Mouse (Mus musculus): ENCODE data around the gene Galnt7. TPM values are rescaled to one million over a fixed set of nuclear protein-coding genes. Genes with fewer than 3 reads are reported as not detected.

Galnt7 gene
- polyA plus RNA-seq, 1 experiment, result 4.7 TPM

DNA sequence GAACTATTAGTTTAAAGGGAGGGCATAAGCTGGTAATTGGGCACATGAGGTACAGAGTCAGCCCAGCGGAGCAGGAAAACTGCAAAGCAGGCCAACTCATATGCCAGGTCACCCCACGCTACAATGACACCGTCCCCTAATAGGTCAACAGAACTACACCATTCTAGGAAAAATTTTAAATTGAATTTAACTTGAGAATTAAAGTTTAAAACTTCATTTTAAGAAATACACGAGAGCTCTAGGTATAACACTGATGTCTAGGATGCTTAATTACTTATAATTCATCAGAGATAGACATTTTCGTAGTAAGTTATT, 67.7 kb downstream of the Galnt7 start:
- DNase-seq (ENCODE audit: low read depth), result no peak

DNA sequence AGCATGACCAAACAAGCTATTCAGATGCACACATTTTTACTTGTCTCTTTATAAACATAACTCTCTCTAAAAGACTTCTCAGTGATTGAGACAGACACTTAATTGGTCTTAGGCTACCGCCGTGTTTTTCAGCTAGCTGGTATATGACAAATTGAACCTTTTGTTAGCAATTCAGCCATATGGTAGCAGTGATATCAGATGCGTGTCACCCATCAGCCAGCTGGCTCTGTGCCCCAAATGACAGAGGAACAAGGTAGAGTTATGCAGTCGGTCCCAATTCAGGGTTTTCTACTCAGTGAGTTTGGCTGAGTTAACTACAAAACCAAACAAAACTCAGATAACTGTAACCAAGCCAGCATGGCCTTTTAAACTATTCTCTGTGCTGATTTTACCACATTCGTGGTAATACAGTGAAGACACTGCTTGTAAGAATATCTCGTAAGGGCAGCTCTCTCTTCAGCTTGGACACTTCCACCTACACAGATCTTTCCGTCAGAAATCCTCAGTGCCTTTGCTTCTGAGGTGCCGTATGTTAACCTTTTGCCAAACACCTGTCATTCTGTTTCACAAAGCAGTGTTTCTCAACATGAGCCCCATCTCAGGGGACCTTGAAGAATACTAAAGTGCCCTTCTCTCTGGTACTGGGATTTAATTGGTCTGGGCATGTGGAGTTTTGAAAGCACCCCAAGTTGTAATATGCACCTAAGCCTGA, 68.3 kb downstream of the Galnt7 start:
- no peak for DNase-seq (ENCODE audit: low read depth)

DNA sequence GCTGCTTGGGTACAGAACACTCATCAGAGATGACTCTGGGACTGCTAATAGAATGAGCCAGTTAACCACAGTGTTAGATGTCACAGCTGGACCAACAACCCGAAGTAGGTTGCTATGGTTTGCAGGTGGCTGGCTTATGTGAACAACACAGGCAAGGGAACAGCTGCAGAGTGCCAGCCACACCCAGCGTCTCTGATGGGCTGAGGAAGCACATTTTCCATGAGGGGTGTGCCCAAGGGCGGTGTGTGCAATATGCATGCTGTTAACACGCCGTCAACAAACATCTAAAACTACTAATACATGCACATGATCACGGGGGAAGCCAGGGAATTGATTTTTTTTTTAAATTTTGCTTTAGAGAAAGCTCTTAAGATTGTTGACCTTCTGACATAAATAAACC, 73.0 kb downstream of the Galnt7 start:
- no peak for DNase-seq (ENCODE audit: low read depth)

- DNase-seq (ENCODE audit: low read depth), result no peak
These were observed 75.5 kb downstream of the Galnt7 start for GRCm38 (mm10) chr8:57577301-57577700.

DNA sequence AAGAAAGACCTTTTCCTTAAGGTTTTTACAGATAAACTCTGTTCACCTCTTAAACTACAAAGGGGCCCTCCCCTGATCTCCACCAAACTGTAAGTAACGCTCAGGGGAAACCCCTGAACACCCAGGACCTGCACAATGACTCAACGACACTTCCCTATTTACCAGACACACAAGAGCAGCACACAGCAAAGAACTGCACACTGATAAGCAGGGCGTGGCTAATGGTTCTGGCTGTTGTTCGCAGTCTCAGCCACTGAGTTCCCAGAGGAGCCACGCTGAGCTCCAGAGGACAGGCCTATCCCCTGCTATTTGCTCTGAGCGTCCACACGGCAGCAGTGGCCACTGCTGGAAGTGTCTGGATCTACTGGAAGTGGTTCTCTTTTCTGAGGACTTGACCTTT, 76.6 kb downstream of the Galnt7 start:
- DNase-seq (ENCODE audit: low read depth), result no peak

DNA sequence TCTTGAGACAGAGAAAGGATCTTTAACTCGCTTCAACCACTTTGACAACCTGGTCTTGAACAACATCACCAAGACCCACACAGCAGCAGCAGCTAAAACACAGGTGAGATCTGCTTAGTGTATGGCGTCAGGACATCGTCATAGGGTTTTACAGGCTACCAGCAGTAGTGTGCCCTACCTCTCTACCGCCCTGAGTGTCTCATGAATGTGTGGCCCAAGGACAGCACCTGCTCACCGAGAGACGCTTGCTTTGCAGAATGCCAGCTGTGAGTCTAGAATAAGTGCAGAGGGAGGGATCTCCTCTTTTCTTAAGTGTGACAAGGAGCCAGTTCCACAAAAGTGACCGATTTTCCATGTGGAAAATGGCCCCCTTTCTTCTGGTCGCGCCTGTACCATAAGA, 77.5 kb downstream of the Galnt7 start:
- DNase-seq (ENCODE audit: low read depth), result no peak

DNA sequence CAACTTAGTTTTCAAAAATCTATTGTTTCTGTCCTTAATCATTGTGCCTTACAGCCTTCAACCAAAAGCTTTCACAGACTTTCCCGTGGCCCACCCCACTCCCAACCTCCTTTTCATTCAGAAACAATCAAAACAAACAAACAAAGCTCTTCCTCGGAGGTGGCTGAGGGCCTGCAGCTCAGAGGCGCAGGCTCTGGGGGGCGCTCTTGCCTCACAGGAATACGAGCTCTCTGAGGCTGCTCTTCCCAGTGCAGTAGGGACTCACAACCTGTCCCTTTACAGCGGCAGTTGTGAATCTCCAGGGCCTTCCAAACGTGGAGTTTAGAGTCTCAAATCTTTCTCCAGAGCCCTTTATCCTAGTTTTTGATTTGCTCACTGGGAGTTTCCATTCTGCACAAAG, 78.4 kb downstream of the Galnt7 start:
- DNase-seq (ENCODE audit: low read depth), result no peak

GRCm38 (mm10) chr8:57573844-57574243, 79.0 kb downstream of the Galnt7 start:
- no peak for DNase-seq (ENCODE audit: low read depth)

DNA sequence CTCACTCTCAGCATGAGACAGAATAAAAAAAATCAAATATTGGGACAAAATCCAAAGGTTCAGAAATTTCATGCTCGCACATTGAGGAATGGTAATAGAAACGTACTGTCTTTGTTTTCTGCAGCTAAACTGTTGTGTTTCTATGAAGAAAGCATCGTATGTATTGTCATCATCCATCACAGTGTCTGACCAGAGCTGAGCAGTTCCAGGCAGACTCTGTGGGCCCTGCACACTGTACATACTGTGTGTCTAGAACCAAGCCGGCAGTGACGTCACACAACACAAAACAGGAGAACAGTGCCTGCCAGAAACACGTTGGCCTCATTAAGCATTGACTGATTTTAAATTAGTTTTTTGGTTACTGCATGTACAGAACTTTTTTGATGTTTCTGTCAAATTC, 82.9 kb downstream of the Galnt7 start:
- DNase-seq (ENCODE audit: low read depth), result no peak

- DNase-seq (ENCODE audit: low read depth), result no peak
These were observed 83.4 kb downstream of the Galnt7 start for GRCm38 (mm10) chr8:57569400-57569795.

GRCm38 (mm10) chr8:57568633-57569399, 84.0 kb downstream of the Galnt7 start:
- no peak for DNase-seq (ENCODE audit: low read depth)

- no peak for DNase-seq (ENCODE audit: low read depth)
These were observed 84.8 kb downstream of the Galnt7 start for GRCm38 (mm10) chr8:57567998-57568397.

DNA sequence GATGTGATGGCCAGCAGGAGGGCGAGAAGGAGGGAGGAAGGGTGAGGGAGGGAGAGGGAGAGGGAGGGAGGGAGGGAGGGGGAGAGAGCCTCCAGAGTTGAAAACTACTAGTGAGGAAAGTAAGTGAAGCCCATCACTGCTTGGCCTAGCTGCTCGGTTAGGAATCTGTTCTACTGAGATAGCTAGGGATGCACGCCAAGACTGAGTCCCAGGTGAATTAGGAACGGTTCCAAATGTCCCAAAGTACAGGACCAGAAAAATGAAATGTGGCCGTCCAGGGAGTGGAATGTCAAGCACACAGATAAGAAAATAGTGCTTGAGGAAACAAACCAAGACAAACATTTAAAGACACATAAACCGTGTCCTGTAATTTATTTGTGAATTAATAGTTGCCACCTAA, 87.8 kb downstream of the Galnt7 start:
- no peak for DNase-seq (ENCODE audit: low read depth)

DNA sequence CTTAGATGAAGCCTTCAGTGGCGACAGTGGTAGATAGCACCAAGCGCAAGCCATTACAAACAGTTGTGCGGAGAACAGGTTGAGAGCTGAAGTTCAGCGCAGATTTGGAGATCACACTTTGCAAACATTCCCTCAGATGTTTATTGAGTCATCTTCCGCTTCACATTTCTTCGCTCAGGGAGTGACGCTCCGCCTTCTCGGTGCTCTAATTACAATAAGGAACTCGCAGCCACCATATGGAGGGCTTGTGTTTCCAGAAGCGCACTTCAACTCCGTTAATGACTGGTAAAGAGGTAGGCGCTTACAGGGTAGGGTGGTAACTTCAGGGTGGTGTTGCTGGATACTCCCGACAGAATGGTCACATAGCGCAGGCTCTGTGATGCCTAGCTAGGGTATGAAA, 89.1 kb downstream of the Galnt7 start:
- no peak for DNase-seq (ENCODE audit: low read depth)

- no peak for DNase-seq (ENCODE audit: low read depth)
These were observed 90.1 kb downstream of the Galnt7 start for GRCm38 (mm10) chr8:57562741-57563140.

GRCm38 (mm10) chr8:57560926-57561325, 91.9 kb downstream of the Galnt7 start:
- no peak for DNase-seq (ENCODE audit: low read depth)

- DNase-seq (ENCODE audit: low read depth), result no peak
These were observed 100.5 kb downstream of the Galnt7 start for GRCm38 (mm10) chr8:57552102-57553032.

- no peak for DNase-seq (ENCODE audit: low read depth)
These were observed 105.3 kb downstream of the Galnt7 start for GRCm38 (mm10) chr8:57547581-57547980.

- DNase-seq (ENCODE audit: low read depth), result no peak
These were observed 106.0 kb downstream of the Galnt7 start for GRCm38 (mm10) chr8:57546834-57547233.

DNA sequence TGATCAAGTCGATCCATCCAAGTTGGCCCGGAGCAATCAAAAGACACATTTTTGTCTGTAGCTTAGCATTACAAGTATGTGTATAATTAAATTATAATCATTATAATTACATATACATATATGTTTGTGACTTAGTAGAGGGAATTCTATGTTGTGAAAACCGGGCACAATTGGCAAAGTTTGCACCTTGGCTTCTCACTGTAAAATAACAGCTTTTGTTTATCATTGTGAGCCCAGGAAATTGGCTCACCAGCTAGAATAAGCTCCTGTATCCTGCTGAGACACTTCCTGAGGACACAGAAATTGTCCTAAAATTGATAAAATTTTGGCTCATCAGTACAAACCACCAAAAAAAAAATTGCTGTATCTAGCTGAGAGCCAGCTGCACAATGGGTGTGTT, 106.4 kb downstream of the Galnt7 start:
- DNase-seq (ENCODE audit: low read depth), result no peak

DNA sequence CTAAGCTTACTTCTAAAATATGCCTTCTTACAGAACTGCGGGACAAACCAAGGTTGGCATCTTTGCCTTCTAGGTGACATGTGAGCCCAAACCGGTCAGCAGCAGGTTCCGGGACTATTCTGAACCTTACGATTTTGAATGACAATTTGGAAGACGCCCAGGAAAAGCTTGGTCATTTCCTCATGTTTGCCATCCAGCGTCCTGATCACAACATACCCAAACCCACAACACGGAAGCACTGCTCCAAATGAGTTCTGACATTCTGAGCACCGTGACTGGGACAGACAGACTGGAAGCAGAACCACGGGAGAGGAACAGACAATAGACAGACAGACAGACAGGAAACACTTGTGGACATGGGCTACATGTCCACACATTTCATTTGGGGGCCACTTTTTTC, 111.4 kb downstream of the Galnt7 start:
- no peak for DNase-seq (ENCODE audit: low read depth)

- DNase-seq (ENCODE audit: low read depth), result no peak
These were observed 111.9 kb downstream of the Galnt7 start for GRCm38 (mm10) chr8:57540951-57541350.
